Mouse (Mus musculus): ENCODE measurements around the gene Ptprs. TPM values are rescaled to one million over a fixed set of nuclear protein-coding genes. Genes with fewer than 3 reads are reported as not detected.
A peak's percentile ranks its signal among the peaks of the same experiment; 100 is the strongest.

Gene Ptprs
- polyA plus RNA-seq, 1 experiment from 2014 or later: 125 TPM

DNA sequence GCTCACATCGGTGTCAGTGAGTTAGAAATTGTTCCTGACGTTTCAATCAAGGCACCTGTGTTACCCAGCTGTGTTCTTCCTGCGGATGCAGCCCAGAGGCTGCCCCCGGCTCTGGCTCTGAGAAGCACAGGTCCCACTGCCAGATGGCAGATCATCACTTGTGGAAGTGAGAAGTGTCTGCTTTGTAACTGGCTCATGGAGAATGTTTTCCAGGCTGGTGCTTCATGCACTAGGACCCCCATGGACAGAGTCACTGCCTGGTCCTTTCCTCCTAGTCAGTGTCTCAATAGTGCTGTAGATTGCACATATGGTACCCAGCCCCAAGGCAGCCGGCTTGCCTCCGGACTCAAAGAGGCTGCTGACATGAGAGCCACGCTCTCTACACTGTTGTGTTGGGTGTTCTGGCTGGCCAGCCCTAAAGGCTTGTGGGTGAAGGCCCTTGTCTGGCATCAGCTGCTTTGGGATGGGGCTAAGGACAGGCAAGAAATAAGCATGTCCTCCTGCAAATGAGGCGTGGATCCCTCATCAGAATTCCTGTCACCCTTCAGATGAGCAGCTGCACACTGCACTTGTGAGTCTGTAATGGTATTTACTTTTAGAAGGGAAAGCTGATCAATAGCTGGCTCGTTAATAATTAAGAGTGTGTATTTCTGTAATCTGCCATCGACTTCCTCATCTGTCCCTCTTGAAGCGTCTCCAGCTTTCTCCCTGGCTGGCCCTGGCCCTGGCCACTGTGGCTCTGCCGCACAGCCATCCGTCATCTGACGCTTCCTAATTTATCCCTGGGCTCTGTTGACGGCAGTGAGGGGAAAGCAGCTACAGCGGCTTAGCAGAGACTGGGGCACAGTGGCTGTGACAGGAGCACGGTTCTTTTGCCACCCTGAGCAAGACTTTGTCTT is 102.9 kb downstream of the Ptprs start:
- ATAC-seq (ENCODE audit: low FRiP score): peak; percentile 43; the same call in 1 of the 2 replicates

GRCm38 (mm10) chr17:56372109-56372508 is 104.2 kb downstream of the Ptprs start:
- peaks cover 7% of the 10 kb centered on the region for H3K36me3 ChIP-seq (ENCODE audit: control insufficient read depth, insufficient read depth, low read length)

More for the DNA sequence above, 102.9 kb downstream of the Ptprs start:
- Histone ChIP-seq H3K36me3 (ENCODE audit: control insufficient read depth, insufficient read depth, low read length) (peaks cover 11% of the 10 kb centered on the region), H3K9me3 (ENCODE audit: control insufficient read depth, low read length) (no peaks in the 10 kb centered on the region), H3K9ac (ENCODE audit: low read length) (no peak overlapping the region), H3K4me3 (ENCODE audit: low read depth, low read length) (no peak overlapping the region), H3K27ac (ENCODE audit: low read depth, low read length) (peak overlapping the region; percentile 14; the same call in 1 of the 2 replicates), H3K4me1 (ENCODE audit: control insufficient read depth, insufficient read depth, low read length) (no peaks in the 10 kb centered on the region), H3K4me2 (no peak overlapping the region), H3K27me3 (ENCODE audit: control insufficient read depth, insufficient read depth, low read length) (no peaks in the 10 kb centered on the region)
- DNase-seq (ENCODE audit: low spot score, missing footprints): no peak
- WGBS: 85% methylated on average over 17 of the region's 17 CpGs

DNA sequence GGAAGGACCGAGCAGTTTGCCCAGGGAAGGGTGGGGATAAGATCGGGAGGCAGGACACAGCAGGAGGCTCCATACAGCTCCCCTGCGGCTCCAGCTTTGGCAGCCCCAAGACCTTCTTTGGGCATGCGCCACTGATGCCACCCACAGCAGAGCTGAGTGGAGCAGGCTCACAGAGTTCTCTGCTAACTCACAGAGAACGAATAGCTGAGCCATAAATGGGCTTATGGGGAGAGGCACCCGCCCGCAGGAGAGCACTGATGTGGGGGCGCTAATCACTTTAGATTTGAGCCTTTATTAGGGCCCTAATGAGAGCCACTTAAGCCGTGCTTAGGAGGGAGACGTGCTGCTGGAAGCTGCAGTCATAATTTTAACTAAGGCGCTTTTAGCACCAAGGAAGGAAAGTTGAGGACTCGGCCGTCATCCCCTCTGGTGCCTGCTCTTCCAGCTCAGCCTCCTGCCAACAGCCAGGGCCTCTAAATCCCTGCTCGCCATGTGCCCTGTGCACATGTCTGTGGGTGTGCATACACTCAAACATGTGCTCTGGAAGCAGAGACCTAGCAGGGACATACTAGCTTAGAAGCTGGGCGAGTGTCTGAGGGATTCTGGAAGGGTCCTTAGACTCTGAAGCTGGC is 105.1 kb downstream of the Ptprs start:
- H3K9me3 ChIP-seq (ENCODE audit: control insufficient read depth, low read length): no peaks in the 10 kb centered on the region
- no peaks in the 10 kb centered on the region for H3K27me3 ChIP-seq (ENCODE audit: control insufficient read depth, insufficient read depth, low read length)
- no peak overlapping the region for H3K4me2 ChIP-seq
- H3K9ac ChIP-seq (ENCODE audit: low read length): no peak overlapping the region
- H3K27ac ChIP-seq (ENCODE audit: low read depth, low read length): no peak overlapping the region
- WGBS: 86% methylated on average over 15 of the region's 15 CpGs
- DNase-seq (ENCODE audit: low spot score, missing footprints) (no peak), ATAC-seq (ENCODE audit: low FRiP score) (no peak)
- H3K36me3 ChIP-seq (ENCODE audit: control insufficient read depth, insufficient read depth, low read length): peaks cover 7% of the 10 kb centered on the region
- H3K4me1 ChIP-seq (ENCODE audit: control insufficient read depth, insufficient read depth, low read length): no peaks in the 10 kb centered on the region
- H3K4me3 ChIP-seq (ENCODE audit: low read depth, low read length): no peak overlapping the region

More at GRCm38 (mm10) chr17:56372109-56372508, 104.2 kb downstream of the Ptprs start:
- DNase-seq (ENCODE audit: low spot score, missing footprints): no peak
- no peak overlapping the region for H3K9ac ChIP-seq (ENCODE audit: low read length)
- no peak overlapping the region for H3K4me2 ChIP-seq
- 74% methylated on average over 4 of the region's 4 CpGs for WGBS
- H3K9me3 ChIP-seq (ENCODE audit: control insufficient read depth, low read length): no peaks in the 10 kb centered on the region
- H3K27ac ChIP-seq (ENCODE audit: low read depth, low read length): no peak overlapping the region
- H3K4me3 ChIP-seq (ENCODE audit: low read depth, low read length): no peak overlapping the region
- no peak for ATAC-seq (ENCODE audit: low FRiP score)
- H3K4me1 ChIP-seq (ENCODE audit: control insufficient read depth, insufficient read depth, low read length): no peaks in the 10 kb centered on the region
- no peaks in the 10 kb centered on the region for H3K27me3 ChIP-seq (ENCODE audit: control insufficient read depth, insufficient read depth, low read length)

DNA sequence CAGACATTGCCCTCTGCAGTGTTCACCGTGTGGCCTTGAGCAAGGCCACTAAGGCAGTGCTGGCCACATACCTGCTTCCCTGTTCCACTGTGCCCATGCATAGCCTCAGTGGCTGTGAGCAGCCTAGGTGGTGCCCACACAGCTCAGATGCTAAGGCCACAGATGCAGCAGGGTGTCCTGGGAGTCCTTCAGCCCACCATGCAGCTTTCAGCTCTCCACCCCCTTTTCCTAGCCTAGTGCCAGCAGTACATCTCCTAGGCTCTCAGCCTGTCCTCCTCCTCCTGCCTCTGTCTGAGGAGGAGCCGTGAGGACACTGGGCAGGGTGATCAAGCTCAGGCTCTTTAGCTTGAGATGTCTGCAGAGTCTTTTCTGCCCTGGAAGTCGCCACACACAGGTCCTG is 106.2 kb downstream of the Ptprs start:
- peaks cover 6% of the 10 kb centered on the region for H3K36me3 ChIP-seq (ENCODE audit: control insufficient read depth, insufficient read depth, low read length)

DNA sequence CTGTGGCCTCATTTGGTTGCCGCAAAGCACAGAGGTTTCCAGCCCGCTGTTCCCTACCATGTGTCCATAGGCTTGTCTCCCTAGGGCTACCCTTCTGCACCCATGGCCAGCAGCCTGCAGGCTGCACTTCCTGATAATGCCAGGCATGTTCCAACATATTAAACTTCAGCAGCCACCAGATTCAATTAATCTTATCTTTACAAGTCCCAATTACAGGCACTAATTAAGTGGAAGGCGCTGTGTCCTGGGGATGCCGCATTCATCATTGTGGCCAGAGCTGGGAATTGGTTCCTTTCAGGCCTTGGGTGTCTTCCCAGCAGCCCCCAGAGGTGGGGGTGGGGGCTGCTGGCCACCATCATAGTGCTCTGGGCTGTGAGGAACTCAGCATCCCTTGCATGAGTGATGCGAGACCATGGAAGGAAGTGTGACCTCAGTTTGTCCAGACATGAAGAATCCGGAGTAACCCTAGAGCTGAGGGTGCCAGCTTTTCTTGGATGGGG is 107.9 kb downstream of the Ptprs start:
- 94% methylated on average over 6 of the region's 6 CpGs for WGBS
- Histone ChIP-seq H3K9me3 (ENCODE audit: control insufficient read depth, low read length) (no peaks in the 10 kb centered on the region), H3K9ac (ENCODE audit: low read length) (no peak overlapping the region), H3K4me1 (ENCODE audit: control insufficient read depth, insufficient read depth, low read length) (no peaks in the 10 kb centered on the region), H3K4me2 (no peak overlapping the region), H3K27ac (ENCODE audit: low read depth, low read length) (no peak overlapping the region), H3K4me3 (ENCODE audit: low read depth, low read length) (no peak overlapping the region), H3K27me3 (ENCODE audit: control insufficient read depth, insufficient read depth, low read length) (no peaks in the 10 kb centered on the region), H3K36me3 (ENCODE audit: control insufficient read depth, insufficient read depth, low read length) (peaks cover 7% of the 10 kb centered on the region)
- DNase-seq (ENCODE audit: low spot score, missing footprints): no peak
- no peak for ATAC-seq (ENCODE audit: low FRiP score)

More for the DNA sequence above, 106.2 kb downstream of the Ptprs start:
- DNase-seq (ENCODE audit: low spot score, missing footprints) (no peak), ATAC-seq (ENCODE audit: low FRiP score) (no peak)
- H3K9me3 ChIP-seq (ENCODE audit: control insufficient read depth, low read length): no peaks in the 10 kb centered on the region
- H3K4me2 ChIP-seq: no peak overlapping the region
- H3K4me3 ChIP-seq (ENCODE audit: low read depth, low read length): no peak overlapping the region
- H3K4me1 ChIP-seq (ENCODE audit: control insufficient read depth, insufficient read depth, low read length): no peaks in the 10 kb centered on the region
- H3K27ac ChIP-seq (ENCODE audit: low read depth, low read length): no peak overlapping the region
- no peak overlapping the region for H3K9ac ChIP-seq (ENCODE audit: low read length)
- H3K27me3 ChIP-seq (ENCODE audit: control insufficient read depth, insufficient read depth, low read length): no peaks in the 10 kb centered on the region
- 96% methylated on average over 3 of the region's 3 CpGs for WGBS

DNA sequence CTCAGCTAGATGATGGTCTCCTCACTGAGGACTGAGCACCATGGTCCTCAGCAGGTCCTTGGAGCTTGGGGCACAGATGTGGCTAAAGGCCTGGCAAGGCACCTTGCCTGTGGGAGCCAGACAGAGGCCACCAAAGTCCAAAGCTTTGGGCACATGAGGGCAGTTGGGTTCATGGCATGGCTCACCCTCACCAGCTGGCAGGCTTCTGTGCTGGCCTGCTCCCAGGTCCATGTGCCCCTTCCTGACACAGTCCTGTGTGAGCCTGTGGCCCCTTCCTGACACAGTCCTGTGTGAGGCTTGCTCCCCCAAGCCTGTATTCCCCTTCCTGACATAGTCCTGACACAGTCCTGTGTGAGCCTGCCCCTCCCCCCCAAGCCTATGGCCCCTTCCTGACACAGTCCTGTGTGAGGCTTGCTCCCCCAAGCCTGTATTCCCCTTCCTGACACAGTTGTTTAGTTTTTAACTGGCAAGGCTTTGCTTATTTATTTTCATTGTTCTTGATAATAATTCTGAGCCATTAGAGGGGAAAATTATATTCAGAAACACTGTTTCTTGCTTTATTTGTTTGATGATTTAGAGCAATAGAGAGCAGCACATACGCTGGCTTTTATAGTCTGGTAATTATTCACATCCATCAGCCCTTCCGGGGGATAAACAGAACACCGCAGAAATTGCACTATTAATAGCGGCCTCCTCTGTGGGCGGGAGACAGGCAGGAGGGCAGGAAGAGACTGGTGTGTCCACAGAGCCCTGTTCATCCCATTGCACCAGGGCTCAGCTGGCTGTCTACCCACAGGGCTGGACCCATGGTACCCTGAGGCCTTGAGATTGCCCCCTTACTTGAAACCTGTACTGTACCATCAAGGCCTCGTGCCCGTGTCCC is 110.3 kb downstream of the Ptprs start:
- Histone ChIP-seq H3K9ac (ENCODE audit: low read length) (no peak overlapping the region), H3K9me3 (ENCODE audit: control insufficient read depth, low read length) (no peaks in the 10 kb centered on the region), H3K27me3 (ENCODE audit: control insufficient read depth, insufficient read depth, low read length) (no peaks in the 10 kb centered on the region), H3K4me3 (ENCODE audit: low read depth, low read length) (no peak overlapping the region), H3K27ac (ENCODE audit: low read depth, low read length) (no peak overlapping the region), H3K36me3 (ENCODE audit: control insufficient read depth, insufficient read depth, low read length) (peaks cover 7% of the 10 kb centered on the region), H3K4me2 (no peak overlapping the region), H3K4me1 (ENCODE audit: control insufficient read depth, insufficient read depth, low read length) (no peaks in the 10 kb centered on the region)
- ATAC-seq (ENCODE audit: low FRiP score): peak; percentile 15; the same call in 1 of the 2 replicates
- peak; percentile 41 for DNase-seq (ENCODE audit: low spot score, missing footprints)
- WGBS: 90% methylated on average over 7 of the region's 7 CpGs

Small RNA genes within 50 kb of the gene (microRNA-seq; reads per million reads assigned to microRNA genes)
- gene Mir6977: 4.0 reads per million, percentile 18 among the genes with 10 or more reads in this experiment

Other genes starting within 250 kb of the Ptprs start
- gene Fem1a, start 219.7 kb downstream of the Ptprs start, polyA plus RNA-seq (2014; fragmentation: Nextera tagmentation; extraction: Ambion mirVana): 12.6 and 12.7 TPM in 2 replicates
- 1.7 and 2.6 TPM in 2 replicates for gene Ticam1, start 199.7 kb downstream of the Ptprs start, polyA plus RNA-seq (2014; fragmentation: Nextera tagmentation; extraction: Ambion mirVana)
- gene Plin3, start 183.6 kb downstream of the Ptprs start, polyA plus RNA-seq (2014; fragmentation: Nextera tagmentation; extraction: Ambion mirVana): 27.5 and 34.0 TPM in 2 replicates
- not detected in 2 replicates for gene Arrdc5, start 176.2 kb downstream of the Ptprs start, polyA plus RNA-seq (2014; fragmentation: Nextera tagmentation; extraction: Ambion mirVana)
- gene Uhrf1, start 173.2 kb downstream of the Ptprs start, polyA plus RNA-seq (2014; fragmentation: Nextera tagmentation; extraction: Ambion mirVana): 123 and 138 TPM in 2 replicates
- gene Kdm4b, start 150.4 kb downstream of the Ptprs start, polyA plus RNA-seq (2014; fragmentation: Nextera tagmentation; extraction: Ambion mirVana): 33.3 and 39.6 TPM in 2 replicates
- not detected in 2 replicates for gene Znrf4, start 35.9 kb upstream of the Ptprs start, polyA plus RNA-seq (2014; fragmentation: Nextera tagmentation; extraction: Ambion mirVana)
- gene Gm20219, start 77.9 kb upstream of the Ptprs start, polyA plus RNA-seq (2014; fragmentation: Nextera tagmentation; extraction: Ambion mirVana): 0.45 and 0.58 TPM in 2 replicates
- 45.8 and 46.5 TPM in 2 replicates for gene Safb2, start 108.1 kb upstream of the Ptprs start, polyA plus RNA-seq (2014; fragmentation: Nextera tagmentation; extraction: Ambion mirVana)
- 110 and 113 TPM in 2 replicates for gene Safb, start 108.3 kb upstream of the Ptprs start, polyA plus RNA-seq (2014; fragmentation: Nextera tagmentation; extraction: Ambion mirVana)
- gene 2410015M20Rik, start 133.3 kb upstream of the Ptprs start, polyA plus RNA-seq (2014; fragmentation: Nextera tagmentation; extraction: Ambion mirVana): 182 and 195 TPM in 2 replicates
- 1,209 and 1,332 TPM in 2 replicates for gene Rpl36, start 136.9 kb upstream of the Ptprs start, polyA plus RNA-seq (2014; fragmentation: Nextera tagmentation; extraction: Ambion mirVana)
- gene Lonp1, start 150.4 kb upstream of the Ptprs start, polyA plus RNA-seq (2014; fragmentation: Nextera tagmentation; extraction: Ambion mirVana): 44.6 and 48.9 TPM in 2 replicates
- gene Catsperd, start 151.7 kb upstream of the Ptprs start, polyA plus RNA-seq (2014; fragmentation: Nextera tagmentation; extraction: Ambion mirVana): 0.93 and 0.95 TPM in 2 replicates
- 108 and 112 TPM in 2 replicates for gene Ranbp3, start 196.8 kb upstream of the Ptprs start, polyA plus RNA-seq (2014; fragmentation: Nextera tagmentation; extraction: Ambion mirVana)
- 323 and 337 TPM in 2 replicates for gene Ndufa11, start 241.3 kb upstream of the Ptprs start, polyA plus RNA-seq (2014; fragmentation: Nextera tagmentation; extraction: Ambion mirVana)
- gene Vmac, start 241.5 kb upstream of the Ptprs start, polyA plus RNA-seq (2014; fragmentation: Nextera tagmentation; extraction: Ambion mirVana): 13.1 and 15.0 TPM in 2 replicates